Mouse (Mus musculus) urinary bladder, postnatal 25 days (tissue): ENCODE results near the gene Sgo1.

Source experiments
- DNase-seq: peaks from one replicate; pipeline ENCODE4 v3.0.0; 2022; ENCODE audit warnings: low spot score

The Sgo1 gene

DNA sequence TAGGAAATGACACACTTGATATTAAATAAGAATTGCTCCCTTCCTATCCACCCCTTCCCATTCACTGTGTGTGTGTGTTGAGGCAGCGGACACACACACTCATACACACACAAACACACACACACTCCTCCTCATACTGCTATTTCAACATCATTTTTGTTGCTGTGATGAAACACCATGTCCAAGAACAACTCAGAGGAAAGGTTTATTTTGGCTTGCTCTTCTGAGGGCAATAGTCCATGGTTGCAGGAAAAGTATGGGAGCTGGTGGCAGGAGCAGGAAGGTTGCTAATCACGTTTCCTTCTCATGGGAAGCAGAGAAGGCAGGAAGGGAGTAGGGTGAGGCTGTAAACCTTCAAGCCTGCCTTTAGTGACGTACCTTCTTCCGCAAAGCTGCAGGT lies 45.8 kb downstream of the Sgo1 start:
- no peak for DNase-seq

DNA sequence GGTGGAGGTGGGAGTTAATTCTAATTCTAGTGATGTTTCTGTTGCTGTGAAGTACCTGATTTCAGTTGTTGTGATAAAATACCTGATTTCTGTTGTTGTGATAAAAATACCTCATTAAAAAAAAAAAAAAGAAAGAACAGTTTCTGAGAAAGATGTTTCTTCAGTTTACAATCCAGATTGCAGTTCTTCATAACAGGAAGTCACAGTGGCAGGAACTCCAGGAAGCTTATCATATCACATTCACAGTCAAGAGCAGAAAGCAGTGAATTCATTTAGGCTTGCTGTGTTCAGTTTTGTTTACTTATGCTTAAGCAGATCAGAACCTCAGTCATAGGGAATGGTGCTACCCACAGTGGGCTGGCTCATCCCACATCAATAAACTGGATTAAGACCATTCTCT lies 57.8 kb downstream of the Sgo1 start:
- DNase-seq: no peak

- no peak for DNase-seq
Observed at GRCm38 (mm10) chr17:53628131-53628530, 61.0 kb downstream of the Sgo1 start.

GRCm38 (mm10) chr17:53627497-53627896 lies 61.6 kb downstream of the Sgo1 start:
- no peak for DNase-seq

DNA sequence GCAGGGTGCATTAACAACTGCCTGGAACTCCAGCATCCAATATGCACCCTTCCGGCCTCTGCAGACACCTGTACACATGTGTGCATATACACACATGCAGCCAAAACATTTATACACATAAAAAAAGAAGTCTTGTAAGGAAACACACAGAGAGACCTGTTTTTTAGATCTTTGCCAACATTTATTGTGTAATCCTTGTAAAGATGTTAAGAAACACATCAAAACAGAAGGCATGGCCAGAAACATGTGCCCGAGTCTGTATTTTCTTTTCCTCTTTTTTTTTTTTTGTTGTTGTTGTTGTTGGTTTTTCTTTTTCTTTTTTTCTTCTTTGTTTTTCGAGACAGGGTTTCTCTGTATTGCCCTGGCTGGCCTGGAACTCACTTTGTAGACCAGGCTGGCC lies 63.0 kb downstream of the Sgo1 start:
- DNase-seq: no peak
